14 mouse cellular contexts compared by ENCODE assay signal in the genomic region with DNA sequence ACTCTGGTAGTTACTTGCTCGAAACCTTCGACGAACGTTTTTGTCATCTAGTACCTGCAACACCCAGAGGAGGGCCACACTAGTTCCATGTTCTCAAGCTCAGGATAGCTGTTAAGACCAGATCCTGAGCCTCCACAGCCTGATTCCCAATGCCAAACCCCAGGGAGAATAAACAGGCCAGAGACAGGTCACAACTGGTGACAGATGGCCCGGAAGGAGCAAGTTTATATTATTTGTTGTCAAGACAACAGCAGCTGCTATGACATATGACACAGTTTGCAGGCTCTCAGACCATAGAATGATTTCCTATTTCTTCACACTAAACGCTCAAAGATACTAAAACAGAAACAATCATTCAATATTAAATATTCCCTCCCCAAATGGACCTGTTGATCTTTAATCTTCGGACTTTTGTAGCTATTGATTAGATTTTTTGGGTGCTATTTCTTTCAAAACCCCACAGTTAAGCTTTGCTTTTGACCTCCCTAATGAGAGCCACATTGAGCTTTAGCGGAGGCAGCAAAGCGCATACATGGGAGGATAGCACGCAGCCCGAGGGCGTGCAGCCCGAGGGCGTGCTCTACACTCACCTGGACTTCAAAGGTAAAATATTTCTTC.
"Had no signal": no experiment of that assay in that cellular context is flagged by ENCODE, and none has a peak within 500 bp of the region (broad histone marks: within the 10 kb centered on the region; RNA-seq: fewer than 3 reads in every experiment).

No protein-coding gene starts in this region.

- H3K9me3 ChIP-seq: limb, embryonic 12.5 days; liver, embryonic 13.5 days; midbrain, embryonic 10.5 days; neural tube, embryonic 13.5 days had no signal

- H3K27me3 ChIP-seq: limb, embryonic 12.5 days; liver, embryonic 13.5 days; neural tube, embryonic 13.5 days had no signal

- H3K27ac ChIP-seq: left cerebral cortex, adult 2 months; limb, embryonic 12.5 days; liver, embryonic 13.5 days; midbrain, embryonic 10.5 days; neural tube, embryonic 13.5 days; stomach, postnatal 0 days had no signal

- H3K4me3 ChIP-seq: left cerebral cortex, adult 2 months; limb, embryonic 12.5 days; liver, embryonic 13.5 days; midbrain, embryonic 10.5 days; neural tube, embryonic 13.5 days had no signal

- H3K4me2 ChIP-seq: limb, embryonic 12.5 days; liver, embryonic 13.5 days; neural tube, embryonic 13.5 days had no signal

- ATAC-seq: inflammation-experienced regulatory T-cells, adult 6 months; intestine, postnatal 0 days had no signal

- H3K9ac ChIP-seq: limb, embryonic 12.5 days; liver, embryonic 13.5 days; neural tube, embryonic 13.5 days had no signal

- DNase-seq: kidney, adult 8-10 months; kidney, postnatal 25 days; liver, embryonic 13.5 days; lung, adult 18-20 months; midbrain, embryonic 14.5 days; right cerebral cortex, adult 18-20 months; thymus, postnatal 4 days had no signal
